Mouse (Mus musculus) MEL (cell line): ENCODE measurements around the gene Srcap. TPM values are rescaled to one million over a fixed set of nuclear protein-coding genes. Genes with fewer than 3 reads are reported as not detected.

Experiments used
- DNase-seq: peaks from one replicate; pipeline ENCODE4 v3.0.0; 2011; ENCODE audit warnings: low read depth, low spot score
- H3K27ac ChIP-seq: 2 replicates; pipeline ENCODE4 v1.5.1; 2012; ENCODE audit warnings: low read depth, mild to moderate bottlenecking, control low read depth, low read length, moderate library complexity; ENCODE audit not compliant: control insufficient read depth
- H3K27me3 ChIP-seq, 2 experiments: fragments of 150-350 bp in 1 of 2; sonication (generic) in 1 of 2; 2 replicates each; pipeline ENCODE4 v1.6.1; 2012; ENCODE audit warnings: low read length in 2 of 2, mild to moderate bottlenecking in 2 of 2, improper control_type of control experiment in 1 of 2, moderate library complexity in 1 of 2; ENCODE audit not compliant: insufficient read depth in 2 of 2, control insufficient read depth in 1 of 2
- H3K36me3 ChIP-seq, 2 experiments: 2 replicates each; pipeline ENCODE4 v1.6.1; 2012 to 2014; ENCODE audit warnings: low read length in 2 of 2, improper control_type of control experiment in 1 of 2, inconsistent platforms in 1 of 2, mild to moderate bottlenecking in 1 of 2; ENCODE audit not compliant: insufficient read depth in 2 of 2, control insufficient read depth in 1 of 2
- H3K4me1 ChIP-seq, 2 experiments: fragments of 150-350 bp in 1 of 2; sonication (generic) in 1 of 2; 2 replicates each; pipeline ENCODE4 v1.6.1; 2012; ENCODE audit warnings: low read length in 2 of 2, improper control_type of control experiment in 1 of 2, mild to moderate bottlenecking in 1 of 2; ENCODE audit not compliant: insufficient read depth in 2 of 2, control insufficient read depth in 1 of 2
- H3K4me3 ChIP-seq, 2 experiments: fragments of 150-350 bp in 1 of 2; sonication (generic) in 1 of 2; 2 replicates each; pipeline ENCODE4 v1.5.1; 2012; ENCODE audit warnings: low read depth in 2 of 2, low read length in 2 of 2, mild to moderate bottlenecking in 2 of 2, moderate library complexity in 2 of 2, control low read depth in 1 of 2, improper control_type of control experiment in 1 of 2; ENCODE audit not compliant: control insufficient read depth in 1 of 2, insufficient read depth in 1 of 2
- H3K79me2 ChIP-seq: 2 replicates; pipeline ENCODE4 v1.6.1; 2012; ENCODE audit warnings: mild to moderate bottlenecking, low read length, moderate library complexity; ENCODE audit not compliant: control insufficient read depth, poor library complexity, insufficient read depth
- H3K9ac ChIP-seq: 2 replicates; pipeline ENCODE4 v1.6.1; 2012; ENCODE audit warnings: low read depth, mild to moderate bottlenecking, control low read depth, low read length, moderate library complexity; ENCODE audit not compliant: control insufficient read depth, poor library complexity, severe bottlenecking
- H3K9me3 ChIP-seq: fragments of 150-350 bp; sonication (generic); replicated peaks from 2 replicates; pipeline ENCODE4 v1.6.1; 2012; ENCODE audit warnings: mild to moderate bottlenecking, low read length, improper control_type of control experiment, moderate library complexity; ENCODE audit not compliant: insufficient read depth
- BHLHE40 ChIP-seq: IDR thresholded peaks from 2 replicates; pipeline ENCODE4 v1.6.1; 2012; ENCODE audit warnings: low read depth, mild to moderate bottlenecking, inconsistent platforms, low read length, improper control_type of control experiment, borderline replicate concordance
- CTCF ChIP-seq, 3 experiments: IDR thresholded peaks in 2 of 3; conservative IDR thresholded peaks in 1 of 3; 2 replicates each; pipeline ENCODE4 v1.5.1; 2011 to 2012; ENCODE audit warnings: low read length in 3 of 3, low read depth in 2 of 3, mild to moderate bottlenecking in 2 of 3, improper control_type of control experiment in 1 of 3, inconsistent platforms in 1 of 3, mixed read lengths in 1 of 3, moderate library complexity in 1 of 3; ENCODE audit not compliant: control insufficient read depth in 1 of 3, insufficient read depth in 1 of 3, poor library complexity in 1 of 3, severe bottlenecking in 1 of 3
- ELF1 ChIP-seq: IDR thresholded peaks from 2 replicates; pipeline ENCODE4 v1.6.1; 2014; ENCODE audit warnings: low read depth, mild to moderate bottlenecking, inconsistent platforms, low read length, improper control_type of control experiment, moderate library complexity
- EP300 ChIP-seq, 2 experiments: IDR thresholded peaks; 2 replicates each; pipeline ENCODE4 v1.6.1; 2011; ENCODE audit warnings: improper control_type of control experiment in 2 of 2, low read length in 2 of 2, low read depth in 1 of 2, mild to moderate bottlenecking in 1 of 2
- ETS1 ChIP-seq: IDR thresholded peaks from 2 replicates; pipeline ENCODE4 v1.6.1; 2012; ENCODE audit warnings: low read depth, mild to moderate bottlenecking, inconsistent platforms, low read length, improper control_type of control experiment, moderate library complexity
- GATA1 ChIP-seq: IDR thresholded peaks from 2 replicates; pipeline ENCODE4 v1.6.1; 2011; ENCODE audit warnings: low read depth, low read length, improper control_type of control experiment
- HCFC1 ChIP-seq: IDR thresholded peaks from 2 replicates; pipeline ENCODE4 v1.6.1; 2012; ENCODE audit warnings: low read depth, mild to moderate bottlenecking, inconsistent platforms, low read length, improper control_type of control experiment, moderate library complexity
- KAT2A ChIP-seq: conservative IDR thresholded peaks from 2 replicates; pipeline ENCODE4 v1.6.1; 2012; ENCODE audit warnings: low read depth, low read length, improper control_type of control experiment, inconsistent platforms
- MAX ChIP-seq: IDR thresholded peaks from 2 replicates; pipeline ENCODE4 v1.6.1; 2011; ENCODE audit warnings: low read length, improper control_type of control experiment
- MAZ ChIP-seq: IDR thresholded peaks from 2 replicates; pipeline ENCODE4 v1.6.1; 2012; ENCODE audit warnings: low read depth, mild to moderate bottlenecking, inconsistent platforms, low read length, improper control_type of control experiment
- MYC ChIP-seq: IDR thresholded peaks from 2 replicates; pipeline ENCODE4 v1.6.1; 2011; ENCODE audit warnings: low read depth, mild to moderate bottlenecking, low read length, improper control_type of control experiment, moderate library complexity
- NELFE ChIP-seq: IDR thresholded peaks from 2 replicates; pipeline ENCODE4 v1.6.1; 2011; ENCODE audit warnings: low read depth, low read length, improper control_type of control experiment
- POLR2AphosphoS2 ChIP-seq: IDR thresholded peaks from 2 replicates; pipeline ENCODE4 v1.6.1; 2011; ENCODE audit warnings: low read length, improper control_type of control experiment
- RCOR1 ChIP-seq: IDR thresholded peaks from 2 replicates; pipeline ENCODE4 v1.6.1; 2012; ENCODE audit warnings: low read depth, mild to moderate bottlenecking, inconsistent platforms, low read length, improper control_type of control experiment
- TCF12 ChIP-seq: IDR thresholded peaks from 2 replicates; pipeline ENCODE4 v1.6.1; 2014; ENCODE audit warnings: low read depth, mild to moderate bottlenecking, inconsistent platforms, low read length, improper control_type of control experiment, moderate library complexity
- UBTF ChIP-seq: IDR thresholded peaks from 2 replicates; pipeline ENCODE4 v1.6.1; 2012; ENCODE audit warnings: low read depth, mild to moderate bottlenecking, inconsistent platforms, low read length, improper control_type of control experiment, moderate library complexity, borderline replicate concordance; ENCODE audit not compliant: insufficient read depth
- USF1 ChIP-seq: IDR thresholded peaks from 2 replicates; pipeline ENCODE4 v1.6.1; 2014; ENCODE audit warnings: low read depth, mild to moderate bottlenecking, inconsistent platforms, low read length, improper control_type of control experiment, moderate library complexity
- USF2 ChIP-seq, 2 experiments: IDR thresholded peaks; 2 replicates each; pipeline ENCODE4 v1.6.1; 2011 to 2012; ENCODE audit warnings: improper control_type of control experiment in 2 of 2, low read length in 2 of 2, borderline replicate concordance in 1 of 2, inconsistent platforms in 1 of 2, low read depth in 1 of 2, mild to moderate bottlenecking in 1 of 2; ENCODE audit not compliant: insufficient read depth in 1 of 2
- ZC3H11A ChIP-seq: IDR thresholded peaks from 2 replicates; pipeline ENCODE4 v1.6.1; 2012; ENCODE audit warnings: low read depth, mild to moderate bottlenecking, inconsistent platforms, low read length, improper control_type of control experiment
- ZNF384 ChIP-seq: IDR thresholded peaks from 2 replicates; pipeline ENCODE4 v1.6.1; 2012; ENCODE audit warnings: low read depth, mild to moderate bottlenecking, inconsistent platforms, low read length, improper control_type of control experiment
- polyA plus RNA-seq, 2 experiments: library from polyadenylated mRNA; stranded (reverse) in 1 of 2; unstranded in 1 of 2; fragments of >175 nt in 1 of 2; fragments of >200 nt in 1 of 2; gene quantifications; 2 replicates each; pipeline versions ENCODE4 v1.2.1 to v1.2.4; 2012; ENCODE audit warnings: low replicate concordance in 2 of 2, low read depth in 1 of 2; ENCODE audit not compliant: insufficient read length in 2 of 2, insufficient read depth in 1 of 2, missing spikeins in 1 of 2
- total RNA-seq: library from RNA; depleted of rRNA; stranded (reverse); fragments of 300-350 nt; gene quantifications from 2 replicates; pipeline ENCODE4 v1.2.3, GENCODE M21; 2012

Srcap gene
- total and polyA plus RNA-seq, 3 experiments = 20.3 to 45.1 (median 34.3) TPM

GRCm38 (mm10) chr7:127476336-127476735 is 35.4 kb upstream of the Srcap start:
- H3K9ac ChIP-seq = no peak overlapping the region
- H3K79me2 ChIP-seq = peaks cover 37% of the 10 kb centered on the region
- no peaks in the 10 kb centered on the region for H3K27me3 ChIP-seq
- H3K4me1 ChIP-seq = peaks cover 0 to 20% of the 10 kb centered on the region in 2 experiments; a peak in 3 of 4 replicates
- no peaks in the 10 kb centered on the region for H3K9me3 ChIP-seq
- no peak for DNase-seq
- H3K27ac ChIP-seq = no peak overlapping the region
- H3K4me3 ChIP-seq = no peak overlapping the region
- peaks cover 0 to 19% of the 10 kb centered on the region in 2 experiments for H3K36me3 ChIP-seq
- TF ChIP-seq KAT2A (no peak), MAX (no peak), USF2 (IDR thresholded peaks at IDR 0.05; ENCODE audit: borderline replicate concordance in 1 of 2, insufficient read depth in 1 of 2, low read depth in 1 of 2, low read length in 2 of 2) (no peak), EP300 (IDR thresholded peaks at IDR 0.05; ENCODE audit: low read depth in 1 of 2, low read length in 2 of 2) (no peak), HCFC1 (no peak), CTCF (IDR thresholded peaks at IDR 0.05 in 2 of 3, conservative IDR thresholded peaks at IDR 0.05 in 1 of 3; ENCODE audit: control insufficient read depth in 1 of 3, insufficient read depth in 1 of 3, low read depth in 2 of 3, low read length in 3 of 3, poor library complexity in 1 of 3, severe bottlenecking in 1 of 3) (no peak), POLR2AphosphoS2 (no peak), BHLHE40 (no peak), ETS1 (no peak), ZC3H11A (no peak), NELFE (no peak), MAZ (no peak), ZNF384 (no peak), USF1 (no peak)
- TF ChIP-seq, all 39 proteins: peak for 0

GRCm38 (mm10) chr7:127476855-127477254 is 34.9 kb upstream of the Srcap start:
- Histone ChIP-seq H3K4me1 (peaks cover 0 to 20% of the 10 kb centered on the region in 2 experiments; a peak in 3 of 4 replicates), H3K27me3 (no peaks in the 10 kb centered on the region), H3K79me2 (peaks cover 32% of the 10 kb centered on the region), H3K27ac (peak overlapping the region; percentile 90; the same call in 1 of the 2 replicates), H3K9me3 (no peaks in the 10 kb centered on the region), H3K9ac (peak overlapping the region; percentile 69), H3K4me3 (peak overlapping the region; percentile 59 to 77), H3K36me3 (peaks cover 0 to 19% of the 10 kb centered on the region in 2 experiments)
- no peak for DNase-seq
- TF ChIP-seq MYC = no peak
- TF ChIP-seq POLR2AphosphoS2 = no peak
- no peak for TF ChIP-seq TCF12
- TF ChIP-seq UBTF = no peak
- TF ChIP-seq ETS1 = no peak
- TF ChIP-seq RCOR1 = no peak
- TF ChIP-seq ELF1 = no peak
- TF ChIP-seq MAX = no peak
- no peak for TF ChIP-seq GATA1
